In the genomic region with DNA sequence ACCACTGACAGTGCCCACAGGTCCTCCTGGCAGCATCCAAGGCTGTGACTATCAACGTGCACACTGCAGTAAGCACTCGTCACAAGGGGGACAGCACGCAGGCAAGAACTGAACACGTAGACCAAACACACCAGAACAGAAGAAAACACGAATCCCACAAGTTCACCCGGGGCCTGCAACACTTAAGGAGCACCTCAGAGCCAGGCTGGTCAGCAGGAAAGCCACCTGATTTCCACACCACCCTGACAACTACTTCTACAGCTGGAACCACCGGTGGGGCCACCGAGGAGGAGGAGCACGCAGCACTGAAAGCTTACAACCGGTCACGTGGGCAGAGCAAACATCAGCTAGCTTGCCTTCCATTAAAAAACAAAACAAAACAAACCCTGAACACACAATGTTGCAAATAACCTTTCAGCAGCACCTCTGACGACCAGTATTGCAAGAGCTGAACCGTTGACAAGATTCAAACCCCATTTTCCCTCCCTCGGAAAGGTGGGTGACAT, we compare ENCODE assay signal across 8 mouse cellular contexts. TPM values are rescaled to one million over a fixed set of nuclear protein-coding genes. Genes with fewer than 3 reads are reported as not detected.
DNase-seq lines count a peak whose midpoint lies in the region; ATAC-seq lines count a peak whose summit lies in the region.

No protein-coding gene starts in this region.

- H3K27ac ChIP-seq in heart, embryonic 11.5 days (ENCODE audit: low read depth, low read length), result peak overlapping the region; percentile 91
- peak overlapping the region; percentile 79 for H3K27ac ChIP-seq in kidney, embryonic 15.5 days

- WGBS in heart, embryonic 11.5 days (ENCODE audit: insufficient replicate concordance), result 5% methylated on average over 14 of the region's 14 CpGs
- 1% methylated on average over 14 of the region's 14 CpGs for WGBS in kidney, embryonic 15.5 days

- peak overlapping the region; percentile 100 for H3K9ac ChIP-seq in heart, embryonic 11.5 days (ENCODE audit: low read depth, low read length)
- peak overlapping the region; percentile 85 for H3K9ac ChIP-seq in kidney, embryonic 15.5 days

- no peaks in the 10 kb centered on the region for H3K9me3 ChIP-seq in heart, embryonic 11.5 days (replicated peaks; ENCODE audit: control insufficient read depth, low read length)
- H3K9me3 ChIP-seq in kidney, embryonic 15.5 days (replicated peaks), result no peaks in the 10 kb centered on the region

- H3K4me2 ChIP-seq in heart, embryonic 11.5 days, result peak overlapping the region; percentile 99
- peak overlapping the region; percentile 91 for H3K4me2 ChIP-seq in kidney, embryonic 15.5 days

- H3K36me3 ChIP-seq in heart, embryonic 11.5 days (ENCODE audit: control insufficient read depth, insufficient read depth, low read length), result peaks cover 6% of the 10 kb centered on the region
- peaks cover 42% of the 10 kb centered on the region for H3K36me3 ChIP-seq in kidney, embryonic 15.5 days

- H3K4me3 ChIP-seq in heart, embryonic 11.5 days (ENCODE audit: low read depth, low read length), result peak overlapping the region; percentile 100
- peak overlapping the region; percentile 71 for H3K4me3 ChIP-seq in kidney, embryonic 15.5 days (replicated peaks)

- DNase-seq in urinary bladder, adult 2 months (ENCODE audit: low spot score), result peak; percentile 49
- DNase-seq in urinary bladder, postnatal 4 days (ENCODE audit: low spot score in 2 of 2), result no peak
- DNase-seq in cerebellum, postnatal 36 days, result peak; percentile 43 to 50
- peak; percentile 86 for DNase-seq in lung, postnatal 25 days (ENCODE audit: low spot score)
- peak; percentile 42 to 43 for DNase-seq in spleen, postnatal 14 days (ENCODE audit: low spot score in 2 of 2)
- DNase-seq in embryo, embryonic 11 days, result no peak

- H3K4me1 ChIP-seq in heart, embryonic 11.5 days (ENCODE audit: control insufficient read depth, insufficient read depth, low read length), result peaks cover 33% of the 10 kb centered on the region
- H3K4me1 ChIP-seq in kidney, embryonic 15.5 days, result peaks cover 53% of the 10 kb centered on the region

- ATAC-seq in heart, embryonic 11.5 days (replicated peaks; ENCODE audit: insufficient number of reproducible peaks, low FRiP score, low TSS enrichment), result no peak
- no peak for ATAC-seq in kidney, embryonic 15.5 days (replicated peaks; ENCODE audit: low FRiP score)

- no peaks in the 10 kb centered on the region for H3K27me3 ChIP-seq in heart, embryonic 11.5 days (ENCODE audit: control insufficient read depth, insufficient read depth, low read length)
- H3K27me3 ChIP-seq in kidney, embryonic 15.5 days, result no peaks in the 10 kb centered on the region

RNA-seq across cellular contexts. Expression of gene Irf2bp2, which starts 3.7 kb away (rescaled TPM):
- polyA plus RNA-seq in urinary bladder, adult 2 months (2012; rRNA removed), result 33.4 and 35.5 TPM in 2 replicates
- polyA plus RNA-seq in heart, embryonic 11.5 days (2014; fragmentation: Nextera tagmentation; extraction: Ambion mirVana), result 5.9 and 6.5 TPM in 2 replicates
- 12.3 and 13.3 TPM in 2 replicates for polyA plus RNA-seq in kidney, embryonic 15.5 days (2015; fragmentation: Nextera tagmentation; extraction: Ambion mirVana)

Comparison
In these comparisons a context has a peak if more than half of its experiments do, and no peak if none do; other contexts are left out.
1. DNase-seq: peak in urinary bladder, adult 2 months (single experiment), cerebellum, postnatal 36 days (2 of 2), lung, postnatal 25 days (single experiment) and spleen, postnatal 14 days (2 of 2); none in urinary bladder, postnatal 4 days (0 of 2) and embryo, embryonic 11 days (single experiment).